Mouse (Mus musculus) E14TG2a.4 (cell line): Measurements from ENCODE around the gene Pou6f2.

Experiments used
- CTCF ChIP-seq: conservative IDR thresholded peaks from 2 replicates; pipeline ENCODE4 v1.5.1; 2014; ENCODE audit warnings: low read length
- POU5F1 ChIP-seq: IDR thresholded peaks from 2 replicates; pipeline ENCODE4 v1.6.1; 2014; ENCODE audit warnings: low read length, borderline replicate concordance

- TF ChIP-seq CTCF (no peak), POU5F1 (no peak)
Measured at GRCm38 (mm10) chr13:18363373-18363772, 34.1 kb downstream of the Pou6f2 start.
